Mouse (Mus musculus): ENCODE measurements at regions not wholly inside any gene's neighbourhood (a gene's known extent, or its start where the extent isn't known, plus 50 kb on each side); places are given as distances from the start of the nearest gene placed in this dataset.
A peak's percentile ranks its signal among the peaks of the same experiment; 100 is the strongest.

- no peak for DNase-seq (ENCODE audit: low spot score in 2 of 2)
Measured at GRCm38 (mm10) chr6:94773604-94774486, 73.9 kb upstream of the Lrig1 start.

- DNase-seq (ENCODE audit: low spot score in 2 of 2): no peak
Measured at GRCm38 (mm10) chr6:94772868-94773603, 73.1 kb upstream of the Lrig1 start.

- no peak for DNase-seq (ENCODE audit: low spot score in 2 of 2)
Measured at GRCm38 (mm10) chr6:94772391-94772790, 72.4 kb upstream of the Lrig1 start.

- DNase-seq (ENCODE audit: low spot score in 2 of 2): no peak
Measured at GRCm38 (mm10) chr6:94768230-94768629, 68.3 kb upstream of the Lrig1 start.

- DNase-seq (ENCODE audit: low spot score in 2 of 2): no peak
Measured at GRCm38 (mm10) chr6:94765724-94766123, 65.8 kb upstream of the Lrig1 start.

- DNase-seq (ENCODE audit: low spot score in 2 of 2): no peak
Measured at GRCm38 (mm10) chr6:94761341-94761740, 61.4 kb upstream of the Lrig1 start.

GRCm38 (mm10) chr6:94760629-94761111 lies 60.7 kb upstream of the Lrig1 start:
- DNase-seq (ENCODE audit: low spot score in 2 of 2): peak; percentile 87 to 90

GRCm38 (mm10) chr6:94759649-94760048 lies 59.7 kb upstream of the Lrig1 start:
- no peak for DNase-seq (ENCODE audit: low spot score in 2 of 2)

- no peak for DNase-seq (ENCODE audit: low spot score in 2 of 2)
Measured at GRCm38 (mm10) chr6:94756006-94756405, 56.0 kb upstream of the Lrig1 start.

GRCm38 (mm10) chr6:94755297-94755831 lies 55.4 kb upstream of the Lrig1 start:
- no peak for DNase-seq (ENCODE audit: low spot score in 2 of 2)

GRCm38 (mm10) chr6:94754522-94754921 lies 54.6 kb upstream of the Lrig1 start:
- no peak for DNase-seq (ENCODE audit: low spot score in 2 of 2)

GRCm38 (mm10) chr6:94751101-94751440 lies 51.1 kb upstream of the Lrig1 start:
- no peak for DNase-seq (ENCODE audit: low spot score in 2 of 2)

GRCm38 (mm10) chr6:94750228-94751100 lies 50.5 kb upstream of the Lrig1 start:
- no peak for DNase-seq (ENCODE audit: low spot score in 2 of 2)

Measured in natural killer cell, adult 2 months (primary cell).